Mouse (Mus musculus): Measurements from ENCODE around the gene Gc. TPM values are rescaled to one million over a fixed set of nuclear protein-coding genes. Genes with fewer than 3 reads are reported as not detected.

Gene Gc
- polyA plus RNA-seq, 2 experiments from 2014 or later = not detected

Other genes with a start within 250 kb of the Gc start
- gene Npffr2, start 69.5 kb upstream of the Gc start, polyA plus RNA-seq (2017; shearing (Covaris generic)) = not detected

Data from CD4-positive, CD25-positive, alpha-beta regulatory T cell, adult 4 months (primary cell).